Mouse (Mus musculus) forebrain, embryonic 11.5 days (tissue): ENCODE measurements around the gene Kndc1. TPM values are rescaled to one million over a fixed set of nuclear protein-coding genes. Genes with fewer than 3 reads are reported as not detected.

Experiments used
- ATAC-seq: fragments of 200-750 bp; cut with Nextera tagmentation; replicated peaks from 2 replicates; pipeline ENCODE4 v1.8.0; 2017; ENCODE audit warnings: moderate TSS enrichment; ENCODE audit not compliant: low FRiP score
- DNase-seq: peaks from one replicate; pipeline ENCODE4 v3.0.0-alpha.2; 2017; ENCODE audit warnings: low spot score
- H3K27ac ChIP-seq: fragments of 300-500 bp; sonication (generic); 2 replicates; pipeline ENCODE4 v1.5.1; 2014; ENCODE audit warnings: low read depth, low read length
- H3K27me3 ChIP-seq: fragments of 300-500 bp; sonication (generic); 2 replicates; pipeline ENCODE4 v1.6.1; 2014; ENCODE audit warnings: mild to moderate bottlenecking, low read length, mixed read lengths; ENCODE audit not compliant: control insufficient read depth, insufficient read depth
- H3K36me3 ChIP-seq: fragments of 300-500 bp; sonication (generic); 2 replicates; pipeline ENCODE4 v1.6.1; 2014; ENCODE audit warnings: mild to moderate bottlenecking, low read length, moderate library complexity, mixed read lengths; ENCODE audit not compliant: control insufficient read depth, insufficient read depth
- H3K4me1 ChIP-seq: fragments of 300-500 bp; sonication (generic); replicated peaks from 2 replicates; pipeline ENCODE4 v1.6.1; 2014; ENCODE audit warnings: low read length, mixed read lengths; ENCODE audit not compliant: control insufficient read depth, insufficient read depth
- H3K4me2 ChIP-seq: fragments of 300-500 bp; sonication (generic); 2 replicates; pipeline ENCODE4 v1.6.1; 2014; ENCODE audit warnings: low read depth, mild to moderate bottlenecking, low read length, moderate library complexity, mixed read lengths; ENCODE audit not compliant: severe bottlenecking
- H3K4me3 ChIP-seq: fragments of 300-500 bp; sonication (generic); 2 replicates; pipeline ENCODE4 v1.5.1; 2014; ENCODE audit warnings: low read depth, low read length
- H3K9ac ChIP-seq: fragments of 300-500 bp; sonication (generic); 2 replicates; pipeline ENCODE4 v1.6.1; 2014; ENCODE audit warnings: low read length
- H3K9me3 ChIP-seq: fragments of 300-500 bp; sonication (generic); 2 replicates; pipeline ENCODE4 v1.6.1; 2016; ENCODE audit warnings: low read length, mixed read lengths; ENCODE audit not compliant: control insufficient read depth
- WGBS: fragments of 180-500 bp; shearing (Covaris S2); extraction: QIAGEN DNeasy Blood & Tissue Kit; methylation state at CpG from one replicate; pipeline ENCODE4 v1.1.7; 2014; 5-methylcytosine and 5-hydroxymethylcytosine counted together
- microRNA counts: library from miRNA; unstranded; fragments of <30 nt; microRNA quantifications from one replicate; lab custom pipeline; 2015
- microRNA-seq: library from miRNA; unstranded; fragments of <30 nt; microRNA quantifications from one replicate; pipeline ENCODE4, GENCODE M21; 2016; ENCODE audit not compliant: insufficient number of aligned reads
- polyA plus RNA-seq: library from polyadenylated mRNA; unstranded; fragments of >200 nt; fragmentation: Nextera tagmentation; extraction: Ambion mirVana; gene quantifications from 2 replicates; pipeline ENCODE4 v1.2.1, GENCODE M21; 2014

Gene Kndc1
- polyA plus RNA-seq, 1 experiment from 2014 or later, result 0.44 TPM

- H3K27ac ChIP-seq, result no peak overlapping the region
- no peaks in the 10 kb centered on the region for H3K4me1 ChIP-seq
- H3K9ac ChIP-seq, result no peak overlapping the region
- DNase-seq, result no peak
- H3K27me3 ChIP-seq, result no peaks in the 10 kb centered on the region
- H3K9me3 ChIP-seq, result no peaks in the 10 kb centered on the region
- 70% methylated on average over 8 of the region's 8 CpGs for WGBS
- no peak overlapping the region for H3K4me3 ChIP-seq
- no peak overlapping the region for H3K4me2 ChIP-seq
- peaks cover 3% of the 10 kb centered on the region; the same call in 1 of the 2 replicates for H3K36me3 ChIP-seq
- no peak for ATAC-seq
These were observed 96.4 kb downstream of the Kndc1 start for GRCm38 (mm10) chr7:139990864-139991394.

MicroRNA genes within 50 kb of the gene (microRNA counts, 519-probe panel; counts per million panel counts)
- microRNA mmu-miR-202-3p (lab: Ali Mortazavi, UCI) (31.2 counts per million), microRNA mmu-miR-202-5p (lab: Ali Mortazavi, UCI) (31.2 counts per million)

Small RNA genes lying within 50 kb of the gene (microRNA-seq; reads per million reads assigned to microRNA genes)
- gene Mir202, result not detected
- gene Mir7062, result not detected
- gene mmu-mir-7686, result not detected

Other genes with a start within 250 kb of the Kndc1 start
- 0.59 and 0.81 TPM in 2 replicates for gene Cfap46, start 210.9 kb upstream of the Kndc1 start, polyA plus RNA-seq
- gene Adgra1, start 60.5 kb upstream of the Kndc1 start, polyA plus RNA-seq, result 4.4 and 8.0 TPM in 2 replicates
- not detected in 2 replicates for gene Utf1, start 49.1 kb downstream of the Kndc1 start, polyA plus RNA-seq
- gene 6430531B16Rik, start 84.1 kb downstream of the Kndc1 start, polyA plus RNA-seq, result 0.35 and 0.77 TPM in 2 replicates
- 3.0 and 3.6 TPM in 2 replicates for gene Adam8, start 97.9 kb downstream of the Kndc1 start, polyA plus RNA-seq
- 42.6 and 48.2 TPM in 2 replicates for gene Zfp511, start 141.7 kb downstream of the Kndc1 start, polyA plus RNA-seq
- 75.6 and 78.0 TPM in 2 replicates for gene Tubgcp2, start 142.0 kb downstream of the Kndc1 start, polyA plus RNA-seq
- 2.4 and 2.6 TPM in 2 replicates for gene Msx3, start 154.4 kb downstream of the Kndc1 start, polyA plus RNA-seq
- 7.2 and 7.9 TPM in 2 replicates for gene Caly, start 187.9 kb downstream of the Kndc1 start, polyA plus RNA-seq
- gene Prap1, start 198.7 kb downstream of the Kndc1 start, polyA plus RNA-seq, result not detected in 2 replicates
- gene Fuom, start 207.7 kb downstream of the Kndc1 start, polyA plus RNA-seq, result 13.5 and 15.8 TPM in 2 replicates
- 12.4 and 13.0 TPM in 2 replicates for gene Paox, start 221.1 kb downstream of the Kndc1 start, polyA plus RNA-seq
- gene Echs1, start 221.8 kb downstream of the Kndc1 start, polyA plus RNA-seq, result 143 and 147 TPM in 2 replicates
- gene Mtg1, start 242.9 kb downstream of the Kndc1 start, polyA plus RNA-seq, result 27.8 and 34.1 TPM in 2 replicates